Mouse (Mus musculus): ENCODE measurements around the gene Slc31a1. TPM values are rescaled to one million over a fixed set of nuclear protein-coding genes. Genes with fewer than 3 reads are reported as not detected.

Gene Slc31a1
- polyA plus RNA-seq, 1 experiment from 2014 or later: 49.0 TPM

GRCm38 (mm10) chr4:62328941-62329660 lies 31.4 kb upstream of the Slc31a1 start:
- DNase-seq (ENCODE audit: low spot score) (no peak), ATAC-seq (ENCODE audit: low read depth) (no peak)
- peaks cover 82% of the 10 kb centered on the region for H3K36me3 ChIP-seq (ENCODE audit: control insufficient read depth, insufficient read depth, low read length)
- H3K4me3 ChIP-seq (ENCODE audit: low read depth, low read length): no peak overlapping the region
- no peaks in the 10 kb centered on the region for H3K4me1 ChIP-seq (ENCODE audit: control insufficient read depth, insufficient read depth, low read length)
- no peak overlapping the region for H3K9ac ChIP-seq (ENCODE audit: low read depth, low read length)
- no peaks in the 10 kb centered on the region for H3K9me3 ChIP-seq (ENCODE audit: control insufficient read depth, low read length)
- 84% methylated on average over 6 of the region's 6 CpGs for WGBS
- H3K27ac ChIP-seq (replicated peaks; ENCODE audit: low read depth, low read length): no peak overlapping the region
- no peaks in the 10 kb centered on the region for H3K27me3 ChIP-seq (replicated peaks; ENCODE audit: control insufficient read depth, insufficient read depth, low read length)
- no peak overlapping the region for H3K4me2 ChIP-seq (ENCODE audit: low read depth, low read length)

DNA sequence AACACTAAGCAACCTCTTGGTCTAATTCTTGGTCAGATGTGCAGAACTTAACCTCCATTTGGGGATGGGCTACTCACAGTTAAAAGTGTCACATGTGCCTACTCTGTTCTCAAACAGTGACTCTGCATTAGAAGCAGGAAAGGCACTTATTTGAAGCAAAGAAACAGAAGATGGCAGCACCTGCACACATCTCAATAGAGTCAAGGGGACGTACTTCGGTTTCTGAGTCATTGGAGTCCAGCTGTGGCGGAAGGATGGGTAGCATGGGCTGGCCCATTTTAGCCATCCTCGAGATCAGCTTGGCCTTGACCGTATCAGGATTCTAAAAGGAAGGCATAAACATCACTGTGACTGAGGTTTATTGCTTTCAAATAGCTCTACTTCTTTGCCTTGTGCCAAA lies 28.6 kb upstream of the Slc31a1 start:
- Histone ChIP-seq H3K4me1 (ENCODE audit: control insufficient read depth, insufficient read depth, low read length) (no peaks in the 10 kb centered on the region), H3K27ac (replicated peaks; ENCODE audit: low read depth, low read length) (no peak overlapping the region), H3K36me3 (ENCODE audit: control insufficient read depth, insufficient read depth, low read length) (peaks cover 82% of the 10 kb centered on the region), H3K27me3 (replicated peaks; ENCODE audit: control insufficient read depth, insufficient read depth, low read length) (no peaks in the 10 kb centered on the region), H3K9me3 (ENCODE audit: control insufficient read depth, low read length) (no peaks in the 10 kb centered on the region), H3K9ac (ENCODE audit: low read depth, low read length) (no peak overlapping the region), H3K4me2 (ENCODE audit: low read depth, low read length) (no peak overlapping the region), H3K4me3 (ENCODE audit: low read depth, low read length) (no peak overlapping the region)
- DNase-seq (ENCODE audit: low spot score) (no peak), ATAC-seq (ENCODE audit: low read depth) (no peak)
- 76% methylated on average over 5 of the region's 5 CpGs for WGBS

DNA sequence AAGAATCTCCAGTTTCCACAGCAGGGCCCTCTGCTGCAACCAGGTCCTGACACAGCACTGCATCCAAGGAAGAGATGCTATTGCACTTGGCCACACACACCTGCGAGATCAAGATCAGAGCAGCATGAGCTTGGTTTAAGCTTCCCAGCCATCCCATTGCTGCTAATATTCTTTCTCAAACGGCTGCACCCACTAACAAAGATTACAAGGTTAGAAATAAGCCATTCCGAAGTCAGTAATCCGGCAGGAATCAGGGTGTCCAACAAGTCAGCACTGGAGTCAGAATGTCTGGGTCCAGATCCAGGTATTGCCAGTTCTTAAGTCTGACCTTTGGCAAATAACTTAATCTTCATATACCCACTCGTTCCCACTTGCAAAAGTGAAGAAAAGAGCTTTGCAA lies 22.0 kb upstream of the Slc31a1 start:
- no peak overlapping the region for H3K9ac ChIP-seq (ENCODE audit: low read depth, low read length)
- H3K4me1 ChIP-seq (ENCODE audit: control insufficient read depth, insufficient read depth, low read length): no peaks in the 10 kb centered on the region
- DNase-seq (ENCODE audit: low spot score): no peak
- ATAC-seq (ENCODE audit: low read depth): no peak
- 83% methylated on average over 5 of the region's 5 CpGs for WGBS
- no peaks in the 10 kb centered on the region for H3K27me3 ChIP-seq (replicated peaks; ENCODE audit: control insufficient read depth, insufficient read depth, low read length)
- no peaks in the 10 kb centered on the region for H3K9me3 ChIP-seq (ENCODE audit: control insufficient read depth, low read length)
- H3K36me3 ChIP-seq (ENCODE audit: control insufficient read depth, insufficient read depth, low read length): peaks cover 56% of the 10 kb centered on the region
- no peak overlapping the region for H3K4me2 ChIP-seq (ENCODE audit: low read depth, low read length)
- H3K27ac ChIP-seq (replicated peaks; ENCODE audit: low read depth, low read length): no peak overlapping the region
- H3K4me3 ChIP-seq (ENCODE audit: low read depth, low read length): no peak overlapping the region

GRCm38 (mm10) chr4:62344000-62344399 lies 16.5 kb upstream of the Slc31a1 start:
- no peak for ATAC-seq (ENCODE audit: low read depth)
- H3K27me3 ChIP-seq (replicated peaks; ENCODE audit: control insufficient read depth, insufficient read depth, low read length): no peaks in the 10 kb centered on the region
- H3K9me3 ChIP-seq (ENCODE audit: control insufficient read depth, low read length): no peaks in the 10 kb centered on the region
- 97% methylated on average over 1 of the region's 1 CpGs for WGBS
- no peak overlapping the region for H3K9ac ChIP-seq (ENCODE audit: low read depth, low read length)
- no peak overlapping the region for H3K4me3 ChIP-seq (ENCODE audit: low read depth, low read length)
- no peak for DNase-seq (ENCODE audit: low spot score)
- peaks cover 42% of the 10 kb centered on the region for H3K36me3 ChIP-seq (ENCODE audit: control insufficient read depth, insufficient read depth, low read length)
- no peaks in the 10 kb centered on the region for H3K4me1 ChIP-seq (ENCODE audit: control insufficient read depth, insufficient read depth, low read length)
- H3K4me2 ChIP-seq (ENCODE audit: low read depth, low read length): no peak overlapping the region
- no peak overlapping the region for H3K27ac ChIP-seq (replicated peaks; ENCODE audit: low read depth, low read length)

- Histone ChIP-seq H3K27me3 (replicated peaks; ENCODE audit: control insufficient read depth, insufficient read depth, low read length) (no peaks in the 10 kb centered on the region), H3K9me3 (ENCODE audit: control insufficient read depth, low read length) (no peaks in the 10 kb centered on the region)
- 80% methylated on average over 4 of the region's 4 CpGs for WGBS
These were observed 14.7 kb upstream of the Slc31a1 start for GRCm38 (mm10) chr4:62345827-62346226.

GRCm38 (mm10) chr4:62347605-62348328 lies 12.8 kb upstream of the Slc31a1 start:
- Histone ChIP-seq H3K27me3 (replicated peaks; ENCODE audit: control insufficient read depth, insufficient read depth, low read length) (no peaks in the 10 kb centered on the region), H3K27ac (replicated peaks; ENCODE audit: low read depth, low read length) (no peak overlapping the region; the same call in 1 of the 2 replicates), H3K9me3 (ENCODE audit: control insufficient read depth, low read length) (no peaks in the 10 kb centered on the region), H3K4me1 (ENCODE audit: control insufficient read depth, insufficient read depth, low read length) (no peaks in the 10 kb centered on the region), H3K36me3 (ENCODE audit: control insufficient read depth, insufficient read depth, low read length) (peaks cover 32% of the 10 kb centered on the region), H3K4me2 (ENCODE audit: low read depth, low read length) (no peak overlapping the region), H3K9ac (ENCODE audit: low read depth, low read length) (no peak overlapping the region), H3K4me3 (ENCODE audit: low read depth, low read length) (no peak overlapping the region)
- ATAC-seq (ENCODE audit: low read depth): no peak
- no peak for DNase-seq (ENCODE audit: low spot score)
- 64% methylated on average over 9 of the region's 9 CpGs for WGBS

More at GRCm38 (mm10) chr4:62345827-62346226, 14.7 kb upstream of the Slc31a1 start:
- Histone ChIP-seq H3K4me3 (ENCODE audit: low read depth, low read length) (no peak overlapping the region), H3K9ac (ENCODE audit: low read depth, low read length) (no peak overlapping the region), H3K4me1 (ENCODE audit: control insufficient read depth, insufficient read depth, low read length) (no peaks in the 10 kb centered on the region), H3K4me2 (ENCODE audit: low read depth, low read length) (no peak overlapping the region), H3K27ac (replicated peaks; ENCODE audit: low read depth, low read length) (no peak overlapping the region), H3K36me3 (ENCODE audit: control insufficient read depth, insufficient read depth, low read length) (peaks cover 29% of the 10 kb centered on the region)
- no peak for ATAC-seq (ENCODE audit: low read depth)
- DNase-seq (ENCODE audit: low spot score): no peak

DNA sequence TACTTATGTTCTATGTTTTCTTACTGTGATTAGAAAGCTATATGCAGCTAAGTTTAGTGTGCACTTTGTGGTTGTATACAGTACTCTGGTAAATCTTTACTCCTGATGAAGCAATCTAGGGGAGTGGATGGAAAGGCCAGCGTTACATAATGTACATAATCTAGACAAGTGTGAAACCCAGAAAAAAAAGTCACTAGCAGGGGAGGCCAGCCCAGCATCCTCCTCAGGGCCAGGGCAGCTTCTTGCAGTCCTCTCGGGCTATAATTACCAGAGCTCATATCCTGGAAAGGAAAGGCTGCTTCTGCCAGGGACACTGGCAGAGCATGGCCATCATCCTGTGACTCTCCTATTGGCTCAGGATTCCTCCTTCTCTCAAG lies 12.2 kb upstream of the Slc31a1 start:
- Histone ChIP-seq H3K9ac (ENCODE audit: low read depth, low read length) (no peak overlapping the region), H3K36me3 (ENCODE audit: control insufficient read depth, insufficient read depth, low read length) (peaks cover 32% of the 10 kb centered on the region), H3K4me3 (ENCODE audit: low read depth, low read length) (no peak overlapping the region), H3K27ac (replicated peaks; ENCODE audit: low read depth, low read length) (no peak overlapping the region), H3K27me3 (replicated peaks; ENCODE audit: control insufficient read depth, insufficient read depth, low read length) (no peaks in the 10 kb centered on the region), H3K4me1 (ENCODE audit: control insufficient read depth, insufficient read depth, low read length) (no peaks in the 10 kb centered on the region), H3K9me3 (ENCODE audit: control insufficient read depth, low read length) (no peaks in the 10 kb centered on the region), H3K4me2 (ENCODE audit: low read depth, low read length) (no peak overlapping the region)
- DNase-seq (ENCODE audit: low spot score) (no peak), ATAC-seq (ENCODE audit: low read depth) (no peak)
- 69% methylated on average over 2 of the region's 2 CpGs for WGBS

DNA sequence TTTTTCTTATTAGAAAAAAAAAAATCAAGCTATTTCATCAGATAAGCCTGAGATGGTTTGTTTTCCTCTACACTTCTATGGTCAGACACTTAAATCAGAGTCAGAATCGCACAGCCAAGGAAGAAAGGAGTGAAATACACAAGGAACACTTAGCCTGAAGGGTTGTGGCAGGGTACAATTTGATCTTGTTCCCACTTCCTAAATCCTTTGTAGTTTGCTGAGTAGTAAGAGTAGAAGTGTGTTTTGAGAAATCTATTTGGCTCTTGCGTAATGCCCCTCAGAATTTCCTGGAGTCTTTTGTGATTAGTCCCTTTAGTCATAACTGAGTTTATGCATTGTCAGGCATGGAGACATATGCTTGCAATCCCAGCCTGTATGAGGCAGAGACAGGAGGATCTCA lies 11.2 kb upstream of the Slc31a1 start:
- no peaks in the 10 kb centered on the region for H3K9me3 ChIP-seq (ENCODE audit: control insufficient read depth, low read length)
- no peak overlapping the region for H3K4me2 ChIP-seq (ENCODE audit: low read depth, low read length)
- H3K4me1 ChIP-seq (ENCODE audit: control insufficient read depth, insufficient read depth, low read length): no peaks in the 10 kb centered on the region
- H3K36me3 ChIP-seq (ENCODE audit: control insufficient read depth, insufficient read depth, low read length): peaks cover 23% of the 10 kb centered on the region
- no peak for DNase-seq (ENCODE audit: low spot score)
- no peak for ATAC-seq (ENCODE audit: low read depth)
- no peak overlapping the region for H3K4me3 ChIP-seq (ENCODE audit: low read depth, low read length)
- WGBS: 89% methylated on average over 2 of the region's 2 CpGs
- H3K27me3 ChIP-seq (replicated peaks; ENCODE audit: control insufficient read depth, insufficient read depth, low read length): no peaks in the 10 kb centered on the region
- H3K27ac ChIP-seq (replicated peaks; ENCODE audit: low read depth, low read length): no peak overlapping the region
- H3K9ac ChIP-seq (ENCODE audit: low read depth, low read length): no peak overlapping the region

All from embryonic facial prominence, embryonic 14.5 days (tissue).